Mouse (Mus musculus) ES-Bruce4 (cell line): ENCODE results near the gene Crybb3.

Source experiments
- CTCF ChIP-seq: IDR thresholded peaks from one replicate; pipeline ENCODE4 v1.8.1; 2011; ENCODE audit warnings: low read depth, low read length
- POLR2A ChIP-seq: IDR thresholded peaks from one replicate; pipeline ENCODE4 v1.8.1; 2011; ENCODE audit warnings: low read length; ENCODE audit not compliant: insufficient read depth

DNA sequence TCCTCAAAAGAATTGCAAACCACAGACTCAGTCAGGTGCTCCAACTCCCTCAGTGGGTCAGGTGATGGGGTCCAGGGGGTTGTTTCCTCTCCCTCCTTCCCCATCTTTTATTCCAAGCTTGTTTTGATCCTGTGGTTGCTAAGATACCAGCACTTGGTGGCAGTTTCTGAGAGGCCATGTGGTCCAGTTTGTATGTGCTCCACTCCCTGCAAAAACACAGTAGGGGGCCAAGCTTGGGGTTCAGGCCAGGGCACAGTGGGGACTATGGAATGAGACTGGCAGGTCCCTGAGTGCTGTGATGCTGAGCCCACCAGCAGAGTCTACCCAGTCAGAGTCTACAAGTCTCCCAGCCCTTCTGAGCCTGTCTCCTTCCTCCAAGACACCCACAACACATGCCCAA, 31.5 kb downstream of the Crybb3 start:
- no peak for TF ChIP-seq CTCF
- TF ChIP-seq POLR2A: no peak
